Mouse (Mus musculus) hindbrain, embryonic 10.5 days (tissue): ENCODE measurements around the gene Azgp1. TPM values are rescaled to one million over a fixed set of nuclear protein-coding genes. Genes with fewer than 3 reads are reported as not detected.
A peak's percentile ranks its signal among the peaks of the same experiment; 100 is the strongest.
"Not testable (repeated sequence)": the region's sequence is repeated elsewhere in the genome, so short reads cannot be mapped to it uniquely, and the experiment has no call there.

Source experiments
- DNase-seq: peaks from one replicate; pipeline ENCODE4 v3.0.0-alpha.2; 2017; ENCODE audit warnings: low spot score
- H3K27ac ChIP-seq: fragments of 300-500 bp; sonication (generic); 2 replicates; pipeline ENCODE4 v1.5.1; 2016; ENCODE audit warnings: mild to moderate bottlenecking, moderate library complexity
- H3K27me3 ChIP-seq: fragments of 300-500 bp; sonication (generic); 2 replicates; pipeline ENCODE4 v1.6.1; 2016; ENCODE audit warnings: mild to moderate bottlenecking; ENCODE audit not compliant: poor library complexity, insufficient read depth, severe bottlenecking
- H3K36me3 ChIP-seq: fragments of 300-500 bp; sonication (generic); 2 replicates; pipeline ENCODE4 v1.6.1; 2016; ENCODE audit warnings: mild to moderate bottlenecking, moderate library complexity
- H3K4me1 ChIP-seq: fragments of 300-500 bp; sonication (generic); replicated peaks from 2 replicates; pipeline ENCODE4 v1.6.1; 2016; ENCODE audit warnings: mild to moderate bottlenecking
- H3K4me3 ChIP-seq: fragments of 300-500 bp; sonication (generic); 2 replicates; pipeline ENCODE4 v1.5.1; 2016; ENCODE audit warnings: mild to moderate bottlenecking, moderate library complexity
- H3K9me3 ChIP-seq: fragments of 300-500 bp; sonication (generic); 2 replicates; pipeline ENCODE4 v1.6.1; 2016; ENCODE audit warnings: mild to moderate bottlenecking, moderate library complexity
- WGBS: fragments of 180-500 bp; shearing (Covaris S2); methylation state at CpG from one replicate; pipeline ENCODE4 v1.1.7; 2016; 5-methylcytosine and 5-hydroxymethylcytosine counted together
- polyA plus RNA-seq: library from polyadenylated mRNA; unstranded; fragments of >200 nt; fragmentation: Nextera tagmentation; extraction: Ambion mirVana; gene quantifications from 2 replicates; pipeline ENCODE4 v1.2.1, GENCODE M21; 2016

Azgp1 gene
- not detected in 2 replicates for polyA plus RNA-seq

GRCm38 (mm10) chr5:137981300-137981699 is at the start of gene Azgp1:
Azgp1 (plus strand) TSS chr5:137981520.
- Histone ChIP-seq H3K4me1 (no peaks in the 10 kb centered on the region), H3K27ac (no peak within 1 kb of the TSS), H3K27me3 (no peaks in the 10 kb centered on the region), H3K36me3 (no peaks in the 10 kb centered on the region), H3K9me3 (0 out of 2 replicates have a peak, but pooled peaks cover 3% of the 10 kb centered on the region), H3K4me3 (no peak within 1 kb of the TSS)
- no peak for DNase-seq
- 85% methylated on average over 4 of the region's 4 CpGs for WGBS

GRCm38 (mm10) chr5:137933934-137934333 is 47.4 kb upstream of the Azgp1 start:
- H3K27ac ChIP-seq, H3K9me3 ChIP-seq, H3K27me3 ChIP-seq, H3K4me3 ChIP-seq, H3K36me3 ChIP-seq, DNase-seq, H3K4me1 ChIP-seq: not testable (repeated sequence)
- WGBS = 80% methylated on average over 2 of the region's 2 CpGs

GRCm38 (mm10) chr5:137936486-137936885 is 44.8 kb upstream of the Azgp1 start:
- H3K36me3 ChIP-seq = no peaks in the 10 kb centered on the region
- WGBS = 91% methylated on average over 2 of the region's 2 CpGs
- H3K27ac ChIP-seq = no peak overlapping the region
- H3K27me3 ChIP-seq = no peaks in the 10 kb centered on the region
- H3K4me3 ChIP-seq = no peak overlapping the region
- no peak for DNase-seq
- no peaks in the 10 kb centered on the region for H3K4me1 ChIP-seq
- 0 out of 2 replicates have a peak, but pooled peaks cover 2% of the 10 kb centered on the region for H3K9me3 ChIP-seq

GRCm38 (mm10) chr5:137937238-137937637 is 44.1 kb upstream of the Azgp1 start:
- no peak for DNase-seq
- 67% methylated on average over 4 of the region's 4 CpGs for WGBS
- no peaks in the 10 kb centered on the region for H3K36me3 ChIP-seq
- no peak overlapping the region for H3K4me3 ChIP-seq
- no peak overlapping the region for H3K27ac ChIP-seq
- 0 out of 2 replicates have a peak, but pooled peaks cover 2% of the 10 kb centered on the region for H3K9me3 ChIP-seq
- no peaks in the 10 kb centered on the region for H3K4me1 ChIP-seq
- H3K27me3 ChIP-seq = no peaks in the 10 kb centered on the region

- DNase-seq = no peak
- Histone ChIP-seq H3K9me3 (0 out of 2 replicates have a peak, but pooled peaks cover 2% of the 10 kb centered on the region), H3K27ac (no peak overlapping the region), H3K36me3 (no peaks in the 10 kb centered on the region), H3K4me3 (no peak overlapping the region), H3K4me1 (no peaks in the 10 kb centered on the region), H3K27me3 (no peaks in the 10 kb centered on the region)
- WGBS = 84% methylated on average over 4 of the region's 4 CpGs
Observed at GRCm38 (mm10) chr5:137940948-137941347, 40.4 kb upstream of the Azgp1 start.

GRCm38 (mm10) chr5:137943133-137943532 is 38.2 kb upstream of the Azgp1 start:
- H3K4me1 ChIP-seq = no peaks in the 10 kb centered on the region
- H3K9me3 ChIP-seq = no peaks in the 10 kb centered on the region
- no peak overlapping the region for H3K4me3 ChIP-seq
- no peaks in the 10 kb centered on the region for H3K27me3 ChIP-seq
- 80% methylated on average over 1 of the region's 1 CpGs for whole genome bisulfite sequencing
- no peaks in the 10 kb centered on the region for H3K36me3 ChIP-seq
- DNase-seq = no peak
- no peak overlapping the region for H3K27ac ChIP-seq

GRCm38 (mm10) chr5:137947303-137947702 is 34.0 kb upstream of the Azgp1 start:
- DNase-seq = no peak
- Histone ChIP-seq H3K27ac (no peak overlapping the region), H3K27me3 (no peaks in the 10 kb centered on the region), H3K4me1 (no peaks in the 10 kb centered on the region), H3K9me3 (no peaks in the 10 kb centered on the region), H3K4me3 (no peak overlapping the region), H3K36me3 (no peaks in the 10 kb centered on the region)

DNA sequence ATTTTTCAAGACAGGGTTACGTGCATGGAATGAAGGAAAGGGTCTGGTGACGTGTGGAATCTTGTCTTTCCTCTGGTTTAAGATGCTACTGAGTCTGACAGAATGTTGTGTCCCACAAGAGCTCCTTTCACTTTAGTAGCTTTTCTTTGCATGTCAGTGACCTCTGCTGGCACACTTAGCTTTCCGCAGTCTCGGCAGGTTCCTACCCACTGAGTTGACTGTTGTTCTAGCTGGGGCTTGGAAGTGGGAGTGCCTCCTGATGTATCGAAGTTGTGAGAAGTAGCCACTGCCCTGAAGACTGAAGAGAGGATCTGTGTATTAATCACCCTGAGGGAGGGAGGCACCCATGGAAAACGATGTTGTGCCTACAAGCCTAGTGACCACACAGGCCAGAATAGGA is 30.1 kb upstream of the Azgp1 start:
- Histone ChIP-seq H3K9me3 (no peaks in the 10 kb centered on the region), H3K27ac (no peak overlapping the region), H3K27me3 (no peaks in the 10 kb centered on the region), H3K36me3 (no peaks in the 10 kb centered on the region), H3K4me1 (no peaks in the 10 kb centered on the region), H3K4me3 (no peak overlapping the region)
- WGBS = 44% methylated on average over 6 of the region's 6 CpGs
- DNase-seq = no peak

DNA sequence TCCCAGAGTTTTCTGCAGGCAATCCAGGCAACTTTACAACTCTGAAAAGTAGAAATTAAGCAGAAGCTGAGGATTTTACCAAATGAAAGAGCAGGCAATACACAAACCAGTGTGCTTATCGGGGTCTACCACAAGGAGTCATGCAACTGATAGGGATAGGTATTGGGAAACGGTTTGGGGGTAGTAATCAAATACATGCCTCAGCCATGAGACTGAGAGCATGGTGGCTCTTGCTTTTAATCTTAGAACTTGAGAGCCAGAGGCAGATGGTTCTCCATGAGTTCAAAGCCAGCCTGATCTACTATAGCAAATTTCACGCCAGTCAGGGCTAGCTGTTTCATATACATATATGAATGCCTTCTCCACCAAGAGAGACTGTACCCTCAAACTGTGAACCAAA is 24.9 kb upstream of the Azgp1 start:
- Histone ChIP-seq H3K9me3 (no peaks in the 10 kb centered on the region), H3K4me3 (no peak overlapping the region), H3K27me3 (no peaks in the 10 kb centered on the region), H3K36me3 (no peaks in the 10 kb centered on the region), H3K27ac (no peak overlapping the region), H3K4me1 (no peaks in the 10 kb centered on the region)
- WGBS = 89% methylated on average over 3 of the region's 3 CpGs
- DNase-seq = no peak

DNA sequence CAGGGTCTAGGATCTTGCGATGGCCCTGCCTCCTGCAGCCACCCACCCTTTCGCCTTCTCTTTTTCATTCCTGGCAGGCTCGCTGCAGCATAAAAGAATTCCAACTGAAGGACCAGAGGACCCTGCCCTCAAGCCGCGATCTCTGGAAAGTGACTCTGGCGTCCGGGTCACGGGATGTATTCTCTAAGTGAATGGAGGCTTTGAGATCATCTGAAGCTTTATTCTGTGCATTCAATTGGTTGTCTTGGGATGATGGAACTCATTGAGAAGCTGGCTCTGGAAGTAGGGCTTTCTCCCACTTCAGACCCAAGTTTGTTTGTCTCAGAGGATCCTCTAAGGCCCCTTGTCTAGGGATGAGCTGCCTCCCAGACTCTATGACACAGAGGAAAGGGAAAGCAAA is 18.4 kb upstream of the Azgp1 start, which contains the start of gene Gjc3:
Gene Gjc3 (minus strand): TSS at position 154 of the 400 bp plus-strand sequence.
- Histone ChIP-seq H3K4me1 (peaks cover 10% of the 10 kb centered on the region; the same call in 1 of the 2 replicates), H3K4me3 (no peak within 1 kb of the TSS), H3K9me3 (no peaks in the 10 kb centered on the region), H3K27me3 (no peaks in the 10 kb centered on the region), H3K27ac (peak within 1 kb of the TSS; percentile 24; the same call in 1 of the 2 replicates), H3K36me3 (no peaks in the 10 kb centered on the region)
- peak; percentile 15 for DNase-seq
- 44% methylated on average over 8 of the region's 8 CpGs for WGBS

DNA sequence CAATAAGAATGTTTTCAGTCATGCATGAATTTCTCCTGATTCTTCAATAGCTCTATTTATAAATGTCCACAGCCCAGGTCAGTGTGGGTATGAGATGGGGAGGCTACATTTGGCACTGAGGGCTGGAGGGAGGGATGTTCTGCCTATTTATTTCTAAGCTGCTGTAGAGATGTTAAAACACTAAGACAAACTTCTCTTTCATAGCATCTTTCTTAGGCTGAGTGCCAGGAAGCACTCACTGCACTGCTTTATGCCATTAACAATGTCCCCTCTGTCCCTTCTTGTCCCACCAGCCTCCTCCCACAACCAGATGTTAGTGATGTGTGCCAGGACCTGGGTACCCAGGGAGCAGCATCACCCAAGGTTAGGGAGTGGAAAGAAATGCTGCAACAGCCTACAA is 14.8 kb upstream of the Azgp1 start:
- H3K27me3 ChIP-seq = no peaks in the 10 kb centered on the region
- H3K4me1 ChIP-seq = peaks cover 10% of the 10 kb centered on the region; the same call in 1 of the 2 replicates
- no peak overlapping the region for H3K4me3 ChIP-seq
- DNase-seq = no peak
- H3K9me3 ChIP-seq = no peaks in the 10 kb centered on the region
- H3K36me3 ChIP-seq = no peaks in the 10 kb centered on the region
- H3K27ac ChIP-seq = no peak overlapping the region

DNA sequence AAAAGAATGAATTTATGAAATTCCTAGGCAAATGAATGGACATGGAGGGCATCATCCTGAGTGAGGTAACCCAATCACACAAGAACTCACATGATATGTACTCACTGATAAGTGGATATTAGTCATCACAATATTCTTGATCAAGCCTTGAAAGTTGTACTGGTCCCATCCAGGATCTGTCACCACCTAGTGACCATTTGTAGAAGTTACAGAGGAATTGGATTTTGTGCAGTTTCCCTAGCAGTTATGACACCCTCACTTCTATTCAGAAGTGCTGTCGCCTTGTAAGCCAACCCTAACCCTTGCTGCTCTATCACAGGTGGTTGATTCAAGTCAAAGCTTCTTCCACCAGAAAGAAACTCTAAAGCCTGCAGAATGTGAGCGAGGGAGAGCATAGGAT is 8.2 kb upstream of the Azgp1 start:
- Histone ChIP-seq H3K36me3 (no peaks in the 10 kb centered on the region), H3K4me3 (no peak overlapping the region), H3K9me3 (no peaks in the 10 kb centered on the region), H3K27me3 (no peaks in the 10 kb centered on the region), H3K27ac (no peak overlapping the region), H3K4me1 (no peaks in the 10 kb centered on the region)
- DNase-seq = no peak
- WGBS = 61% methylated on average over 2 of the region's 2 CpGs

GRCm38 (mm10) chr5:137973738-137974137 is 7.6 kb upstream of the Azgp1 start:
- Histone ChIP-seq H3K27me3 (no peaks in the 10 kb centered on the region), H3K4me3 (no peak overlapping the region), H3K9me3 (no peaks in the 10 kb centered on the region), H3K4me1 (no peaks in the 10 kb centered on the region), H3K36me3 (no peaks in the 10 kb centered on the region), H3K27ac (no peak overlapping the region)
- 53% methylated on average over 3 of the region's 3 CpGs for WGBS
- DNase-seq = no peak

GRCm38 (mm10) chr5:137974724-137975123 is 6.6 kb upstream of the Azgp1 start:
- no peak overlapping the region for H3K4me3 ChIP-seq
- no peak overlapping the region for H3K27ac ChIP-seq
- H3K27me3 ChIP-seq = no peaks in the 10 kb centered on the region
- no peaks in the 10 kb centered on the region for H3K9me3 ChIP-seq
- no peaks in the 10 kb centered on the region for H3K4me1 ChIP-seq
- 66% methylated on average over 3 of the region's 3 CpGs for WGBS
- no peak for DNase-seq
- H3K36me3 ChIP-seq = no peaks in the 10 kb centered on the region
